Mouse (Mus musculus) lung, adult 2 months (tissue): ENCODE measurements around the gene 1700019N19Rik.

Experiments used
- CTCF ChIP-seq: fragments of 200-500 bp; IDR thresholded peaks from 2 replicates; pipeline ENCODE4 v1.5.1; 2011; ENCODE audit warnings: mild to moderate bottlenecking, low read length, control low read depth; ENCODE audit not compliant: insufficient read depth
- POLR2A ChIP-seq: fragments of 200-500 bp; IDR thresholded peaks from 2 replicates; pipeline ENCODE4 v1.6.1; 2011; ENCODE audit warnings: low read depth, mild to moderate bottlenecking, control low read depth, low read length, borderline replicate concordance; ENCODE audit errors: extremely low read depth

GRCm38 (mm10) chr19:58747498-58748000 lies 46.7 kb downstream of the 1700019N19Rik start:
- no peak for TF ChIP-seq CTCF
- no peak for TF ChIP-seq POLR2A
